Mouse (Mus musculus): ENCODE data around the gene Syngap1. TPM values are rescaled to one million over a fixed set of nuclear protein-coding genes. Genes with fewer than 3 reads are reported as not detected.
A peak's percentile ranks its signal among the peaks of the same experiment; 100 is the strongest.

Syngap1 gene
- total RNA-seq, 2 experiments from 2014 or later = 8.2 to 11.8 TPM

DNA sequence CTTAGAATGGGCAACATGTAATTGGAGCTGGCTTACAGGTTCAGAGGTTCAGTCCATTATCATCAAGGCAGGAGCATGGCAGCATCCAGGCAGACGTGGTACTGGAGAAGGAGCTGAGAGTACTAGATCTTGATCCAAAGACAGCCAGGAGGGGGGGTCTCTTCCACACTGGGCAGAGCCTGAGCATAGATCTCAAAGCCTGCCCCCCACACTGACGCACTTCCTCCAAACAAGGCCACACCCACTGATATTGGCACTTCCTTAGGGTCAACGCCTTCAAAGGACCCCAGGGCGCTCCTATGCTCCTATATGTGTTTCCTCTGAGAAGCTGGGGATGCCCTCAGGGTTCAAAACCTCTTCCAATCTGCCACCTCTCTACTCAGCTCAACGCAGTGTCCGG, 54.0 kb downstream of the Syngap1 start:
- DNase-seq = no peak

DNA sequence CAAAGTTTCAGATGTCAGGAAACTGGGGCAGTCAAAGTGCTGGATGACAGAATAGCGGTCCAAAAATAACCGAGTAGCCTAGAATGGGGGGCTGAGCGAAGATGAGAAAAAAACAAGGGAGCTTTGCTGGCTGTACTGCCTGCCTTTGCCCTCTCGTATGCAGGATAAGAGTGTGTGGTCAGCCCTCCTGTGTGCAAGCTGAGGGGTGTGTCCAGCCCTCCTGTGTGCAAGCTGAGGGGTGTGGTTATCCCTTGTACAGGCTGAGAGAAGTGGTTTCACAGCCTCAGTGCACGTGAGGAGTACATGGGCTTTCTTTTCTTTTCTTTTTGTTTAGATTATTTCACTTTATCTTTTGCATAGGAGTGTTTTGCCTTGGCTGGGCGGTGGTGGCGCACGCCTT, 54.5 kb downstream of the Syngap1 start:
- no peak for DNase-seq

DNA sequence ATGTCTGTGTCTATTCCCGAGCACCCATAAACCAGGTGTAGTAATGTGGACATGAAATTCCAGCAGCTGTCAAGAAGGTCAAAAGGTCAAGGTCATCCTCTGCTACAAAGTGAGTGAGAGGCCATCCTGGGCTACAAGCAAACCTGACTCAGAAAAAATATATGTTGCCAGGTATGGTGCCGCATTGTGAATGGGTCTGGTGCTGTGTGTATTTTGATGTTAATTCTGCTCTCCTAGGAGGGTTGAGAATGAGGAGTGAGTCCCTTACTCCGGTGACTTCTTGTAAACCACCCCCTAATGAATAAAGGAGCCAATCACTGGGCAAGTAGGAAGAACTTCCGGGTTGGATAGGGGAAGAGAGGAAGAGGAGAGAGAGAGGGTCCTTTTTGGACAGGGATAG, 56.6 kb downstream of the Syngap1 start:
- no peak for DNase-seq

DNA sequence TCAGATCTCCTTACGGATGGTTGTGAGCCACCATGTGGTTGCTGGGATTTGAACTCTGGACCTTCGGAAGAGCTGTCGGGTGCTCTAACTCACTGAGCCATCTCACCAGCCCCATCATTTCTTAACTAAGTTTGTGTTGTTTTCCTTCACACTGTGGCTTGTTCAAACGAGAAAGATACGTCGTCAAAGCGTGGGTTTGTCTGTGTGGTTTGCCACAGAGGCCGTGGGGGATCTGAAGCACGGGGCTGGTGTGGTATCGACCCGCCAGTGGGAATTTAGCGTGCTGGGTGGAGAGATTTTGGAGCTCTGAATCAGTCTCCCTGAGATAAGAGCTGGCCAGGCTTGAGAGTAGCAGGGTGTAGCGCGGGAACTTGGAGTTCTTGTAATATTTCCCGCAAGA, 57.2 kb downstream of the Syngap1 start:
- DNase-seq = no peak

DNA sequence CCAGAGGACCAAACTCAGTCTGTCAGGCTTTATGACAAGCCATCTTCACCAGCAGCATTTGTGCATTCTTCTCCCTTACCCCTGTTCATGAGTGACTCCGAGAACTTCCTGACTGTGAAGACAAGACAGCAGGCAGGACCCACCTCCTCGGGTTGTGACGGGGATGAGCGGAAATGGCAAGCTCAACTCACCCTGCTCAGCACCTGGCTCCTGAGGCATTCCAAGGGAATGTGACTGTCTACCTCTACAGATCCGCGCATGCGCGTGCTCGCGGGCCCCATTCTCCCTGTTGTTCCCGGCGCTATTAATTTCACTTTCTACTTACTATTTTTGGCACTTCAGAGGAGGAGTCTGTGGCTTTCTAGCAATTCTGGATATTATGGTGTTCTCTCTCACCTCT, 58.9 kb downstream of the Syngap1 start:
- no peak for DNase-seq

DNA sequence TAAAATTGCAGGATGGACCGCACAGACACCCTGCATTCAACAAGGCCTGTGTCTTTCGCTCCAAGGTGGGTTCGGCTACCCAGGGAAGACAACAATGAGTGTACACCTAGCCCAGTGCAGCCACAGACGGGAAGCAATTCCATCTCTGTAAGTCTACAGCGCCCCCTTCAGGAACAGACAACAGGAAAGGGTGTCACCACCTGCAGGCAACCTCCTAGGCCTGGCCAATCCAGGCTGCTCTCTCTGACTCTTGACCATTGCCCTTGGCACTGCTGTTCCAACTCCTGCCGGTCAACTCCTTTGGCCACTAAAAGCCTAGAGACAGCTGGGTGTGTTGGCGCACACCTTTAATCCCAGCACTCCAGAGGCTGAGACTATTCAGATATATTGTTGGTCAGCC, 60.1 kb downstream of the Syngap1 start:
- DNase-seq = peak; percentile 32

DNA sequence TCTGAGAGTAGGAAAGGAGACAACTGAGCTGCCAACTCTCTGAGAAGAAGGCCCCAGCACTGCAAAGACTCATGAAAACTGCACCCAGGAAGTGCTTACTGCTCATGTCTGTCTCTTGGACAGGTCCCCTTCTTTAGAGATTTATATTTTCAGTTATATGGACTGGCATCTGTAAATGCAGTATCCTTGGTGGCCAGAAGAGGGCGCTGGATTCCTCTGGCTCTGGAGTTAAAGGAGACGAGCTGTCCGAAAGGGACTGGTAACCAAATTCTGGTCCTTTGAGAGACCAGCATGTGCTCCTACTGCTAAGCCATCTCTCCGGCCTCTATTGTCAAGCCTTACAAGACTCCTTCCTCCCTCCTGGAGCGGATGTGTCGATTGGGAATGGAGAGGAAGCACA, 60.8 kb downstream of the Syngap1 start:
- DNase-seq = no peak

DNA sequence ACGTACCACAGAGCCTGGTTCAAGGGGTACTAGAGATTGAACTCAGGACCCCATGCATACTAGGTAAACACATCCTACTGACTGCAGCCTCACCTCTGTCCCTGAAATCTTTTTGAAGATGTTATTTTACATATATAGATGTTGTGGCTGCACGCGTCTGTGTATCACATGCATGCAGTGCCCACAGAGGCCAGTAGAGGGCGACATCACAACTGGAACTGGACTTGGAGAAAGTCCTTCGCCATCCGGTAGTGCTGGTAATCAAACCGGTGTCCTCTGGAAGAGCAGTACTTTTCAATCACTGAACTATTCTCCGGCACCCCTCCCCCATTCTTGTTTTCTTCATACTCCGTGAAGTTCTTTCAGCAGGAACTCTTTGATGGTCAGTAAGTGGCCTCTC, 63.4 kb downstream of the Syngap1 start:
- peak; percentile 72 for DNase-seq

DNA sequence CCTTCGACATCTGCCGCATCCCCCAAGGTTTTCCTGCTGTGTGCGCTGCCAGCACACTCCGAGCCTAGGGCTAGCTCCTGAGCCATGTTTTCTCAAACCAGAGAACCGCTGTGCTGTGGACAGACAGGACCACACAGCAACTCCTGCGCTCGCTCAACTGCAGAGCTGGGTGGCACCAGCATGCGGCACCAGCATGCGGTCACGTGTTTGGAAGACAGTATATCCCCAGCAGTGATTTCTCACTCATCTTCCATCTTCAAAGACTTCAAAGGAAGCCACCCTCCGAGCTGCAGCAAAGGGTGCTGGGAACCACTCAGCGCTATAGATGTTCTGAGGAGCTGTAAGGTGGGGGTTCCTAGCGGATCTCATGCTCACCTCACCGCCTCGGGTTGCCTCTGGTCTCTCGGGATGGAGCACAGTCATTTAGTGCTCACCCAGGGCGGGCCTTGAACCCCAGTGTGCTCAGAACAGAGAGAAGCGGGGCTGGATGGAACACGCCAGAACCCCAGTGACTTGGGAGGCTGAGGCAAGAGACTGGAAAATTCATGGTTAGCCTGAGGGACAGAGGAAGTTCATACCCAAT, 63.9 kb downstream of the Syngap1 start:
- DNase-seq = no peak

DNA sequence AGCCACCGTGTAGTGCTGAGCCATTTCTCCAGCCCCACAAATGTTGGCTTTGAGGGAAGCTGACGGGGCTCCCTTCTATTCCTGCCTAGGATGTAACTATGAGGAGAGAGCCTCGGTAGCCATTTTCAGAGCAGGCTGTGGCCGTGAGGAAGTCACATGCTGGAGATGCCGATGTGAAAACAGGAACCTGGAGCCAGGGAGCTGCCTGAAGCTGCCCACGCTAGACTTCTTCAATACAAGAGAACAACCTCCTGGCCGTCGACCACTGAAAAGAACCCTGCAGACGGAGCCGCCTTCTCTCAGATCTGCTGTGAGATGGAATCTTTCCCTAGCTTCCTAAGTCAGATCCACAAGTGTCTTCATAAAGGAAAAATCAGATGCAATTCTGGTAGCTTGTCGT, 64.6 kb downstream of the Syngap1 start:
- no peak for DNase-seq

DNA sequence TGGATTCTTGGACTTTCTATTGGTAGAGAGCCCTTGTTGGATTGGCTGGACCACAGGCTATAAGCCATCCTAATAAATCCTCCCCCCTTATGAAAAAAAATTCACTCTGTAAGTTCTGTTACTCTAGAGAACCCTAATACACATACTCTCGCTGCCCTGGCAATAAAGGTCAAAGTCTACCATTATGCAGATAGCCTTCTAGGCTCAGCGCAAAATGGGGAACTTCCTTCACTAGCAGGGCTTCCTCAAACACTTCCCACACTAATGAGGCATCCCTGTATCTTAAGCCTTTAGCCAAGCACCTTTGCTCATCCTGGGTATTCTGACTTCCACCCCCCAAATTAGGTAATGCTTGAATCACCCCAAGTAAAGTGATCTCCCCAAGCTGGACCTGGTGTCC, 67.2 kb downstream of the Syngap1 start:
- DNase-seq = no peak

DNA sequence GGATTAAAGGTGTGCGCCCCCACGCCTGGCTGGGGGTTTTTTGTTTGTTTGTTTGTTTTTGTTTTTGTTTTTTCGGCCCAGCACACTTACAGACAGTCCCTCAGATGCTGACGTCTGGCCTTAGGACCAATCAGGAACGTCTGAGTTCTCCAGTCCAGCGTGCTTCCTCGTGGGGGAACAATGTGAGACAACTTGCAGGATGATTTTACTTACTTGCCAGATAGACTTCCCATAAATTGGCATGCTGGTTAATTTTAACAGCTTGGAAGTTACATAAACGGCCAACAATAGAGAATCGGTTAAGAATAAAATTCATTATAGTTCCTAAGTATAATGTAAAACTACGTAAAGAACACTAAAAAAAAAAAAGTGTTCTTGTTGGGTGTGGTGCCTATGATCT, 70.1 kb downstream of the Syngap1 start:
- no peak for DNase-seq

DNA sequence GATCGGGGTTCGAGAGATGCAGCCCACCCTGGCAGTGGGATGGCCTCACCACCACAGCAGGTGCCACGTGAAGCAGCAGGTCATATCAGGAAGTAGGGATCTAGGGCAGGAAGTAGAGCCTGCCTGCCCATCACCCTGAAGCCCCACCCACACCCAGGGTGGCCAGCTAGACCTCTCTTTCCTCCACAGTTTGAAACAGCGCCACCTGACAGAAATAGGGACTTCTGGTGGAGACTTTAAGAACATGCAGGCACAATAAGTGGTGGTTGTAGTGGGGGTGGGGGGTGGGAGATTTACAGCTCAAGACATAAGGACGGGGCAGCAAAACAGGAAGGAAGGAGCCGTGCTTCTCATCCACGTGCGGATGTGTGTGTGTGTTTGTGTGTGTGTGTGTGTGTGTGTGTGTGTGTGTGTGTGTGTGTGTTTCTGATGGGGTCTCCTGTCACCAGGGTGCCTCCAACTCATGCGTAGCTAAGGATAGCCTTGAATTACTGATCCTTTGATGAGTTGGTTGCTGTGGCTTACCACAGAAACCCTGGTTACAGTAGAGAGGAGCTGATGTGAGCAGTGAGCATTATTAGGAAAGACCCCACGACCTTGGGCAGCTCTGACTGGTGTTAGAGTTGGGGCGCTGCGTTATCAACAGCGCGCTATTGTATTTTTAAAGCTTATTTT, 71.1 kb downstream of the Syngap1 start:
- DNase-seq = peak; percentile 9

DNA sequence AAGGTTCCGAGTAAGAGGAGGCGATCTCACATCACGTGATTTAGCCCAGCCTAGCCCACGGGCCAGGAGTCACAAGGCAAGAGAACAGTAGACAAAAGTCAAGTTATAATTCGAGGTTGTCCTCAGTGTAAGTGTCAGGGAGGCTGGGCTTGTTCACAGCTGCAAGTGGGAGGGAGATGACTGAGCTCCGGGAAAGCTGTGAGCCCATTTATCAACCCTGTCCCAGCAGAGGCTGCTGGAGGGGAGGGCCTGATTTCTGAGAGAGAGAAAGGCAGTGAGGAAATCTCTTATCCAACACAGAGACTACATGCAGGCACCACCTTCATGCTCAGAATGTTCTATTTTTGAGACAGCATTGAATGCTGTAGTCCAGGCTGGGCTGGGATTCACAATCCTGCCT, 71.9 kb downstream of the Syngap1 start:
- no peak for DNase-seq

DNA sequence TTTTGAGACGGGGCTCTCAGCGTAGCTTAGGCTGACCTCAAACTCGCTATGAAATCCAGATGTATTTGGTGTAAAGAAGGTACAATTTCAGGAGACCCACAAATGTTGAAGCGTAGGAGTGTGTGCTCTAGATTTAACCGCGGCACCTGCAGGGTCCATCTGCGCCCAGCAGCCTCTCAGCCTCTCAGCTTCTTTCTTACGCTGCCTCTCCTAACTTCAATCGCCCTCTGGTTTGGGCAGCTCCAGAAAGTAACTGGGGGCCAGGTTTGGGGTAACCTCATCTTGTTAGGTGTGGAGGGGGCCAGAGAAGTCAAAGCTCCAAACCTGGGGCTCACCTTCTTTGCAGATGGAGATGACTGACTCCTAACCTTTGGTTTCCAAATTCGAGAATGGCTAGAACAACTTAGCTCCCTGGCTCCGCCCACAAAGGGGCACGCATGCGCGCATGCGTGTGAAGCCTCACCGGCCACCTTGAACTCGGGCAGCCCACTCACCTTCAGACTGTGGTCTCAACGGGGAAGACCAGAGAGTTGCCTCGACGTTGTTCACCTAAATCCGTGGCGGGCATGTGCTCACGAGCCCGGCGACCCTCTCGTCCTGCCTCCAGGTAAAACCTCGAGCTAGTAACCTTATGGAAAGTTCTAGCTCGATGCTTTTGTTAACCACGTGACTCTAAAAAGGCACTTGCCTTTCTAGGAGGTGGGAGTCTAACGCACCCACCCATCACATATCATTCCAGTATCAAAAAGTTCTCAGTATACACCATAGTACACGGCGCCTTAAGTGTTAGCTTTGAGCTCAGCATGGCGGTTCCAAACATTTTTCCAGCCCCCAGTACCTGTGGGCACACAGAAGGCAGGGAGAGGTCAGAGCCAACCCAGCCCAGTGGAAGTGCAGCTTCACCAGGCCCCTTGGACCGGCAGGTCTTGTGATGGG, 76.8 kb downstream of the Syngap1 start:
- DNase-seq = peak; percentile 89

DNA sequence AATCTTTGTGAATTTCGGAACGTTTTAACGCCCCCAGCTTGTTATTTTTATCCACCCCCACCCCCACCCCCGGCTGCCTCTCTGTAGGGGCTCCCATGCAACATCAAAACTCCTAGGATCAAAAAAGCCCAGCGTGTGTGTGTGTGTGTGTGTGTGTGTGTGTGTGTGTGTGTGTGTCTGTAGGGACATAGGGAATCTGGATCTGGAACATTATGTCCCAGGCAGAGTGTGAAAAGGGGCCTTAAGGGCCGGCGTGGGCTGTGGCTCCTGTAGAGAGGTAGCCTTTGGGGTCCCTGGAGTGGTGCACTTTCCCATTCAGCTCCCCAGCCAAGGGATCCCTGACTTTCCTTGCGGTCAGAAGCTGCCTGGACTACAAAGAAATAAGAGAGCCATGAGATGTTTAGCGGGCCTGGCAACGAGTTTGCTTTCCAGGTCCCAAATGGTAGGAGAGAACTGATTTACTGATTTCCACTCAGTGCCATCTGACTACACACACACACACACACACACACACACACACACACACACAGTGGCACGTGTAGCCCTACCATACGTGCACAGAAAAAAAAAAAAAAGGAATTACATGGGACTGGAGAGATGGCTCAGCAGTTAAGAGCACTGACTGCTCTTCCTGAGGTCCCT, 77.6 kb downstream of the Syngap1 start:
- DNase-seq = peak; percentile 11

DNA sequence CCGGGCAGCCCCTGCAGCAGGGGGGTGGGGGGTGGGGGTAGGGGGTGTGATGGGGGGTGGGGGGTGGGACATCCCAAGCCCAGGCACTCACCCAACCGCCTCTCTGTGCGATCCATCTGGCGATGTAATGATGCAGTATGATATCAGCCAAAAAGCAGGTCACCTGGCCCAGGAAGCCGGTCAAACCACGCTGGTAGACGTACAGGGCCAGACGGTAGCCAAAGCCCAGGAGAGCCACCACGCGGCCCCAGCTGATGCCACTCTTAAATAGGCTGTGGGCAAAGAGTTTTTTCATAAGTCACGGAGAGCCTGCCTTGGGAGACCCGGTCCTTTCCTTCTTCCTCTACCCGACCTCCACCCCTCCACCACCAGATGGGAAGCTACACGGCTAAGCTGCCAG, 80.0 kb downstream of the Syngap1 start:
- no peak for DNase-seq

DNA sequence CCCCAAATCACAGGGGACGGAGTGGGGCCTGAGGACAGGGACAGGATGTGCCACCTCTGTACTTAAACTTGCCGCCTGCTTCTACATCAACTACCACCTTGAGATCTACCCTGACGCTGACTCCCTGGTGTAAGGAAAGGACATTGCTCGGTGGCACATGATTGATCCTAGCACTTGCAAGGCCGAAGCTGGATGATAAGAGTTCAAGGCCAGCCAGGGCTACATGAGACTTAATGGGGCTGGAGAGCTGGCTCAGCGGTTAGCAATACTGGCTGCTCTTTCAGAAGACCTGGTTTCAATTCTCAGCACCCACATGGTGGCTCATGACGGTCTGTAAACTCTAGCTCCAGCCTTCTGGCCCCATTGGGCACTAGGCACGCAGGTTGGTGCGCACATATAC, 80.7 kb downstream of the Syngap1 start:
- DNase-seq = no peak
